Mouse (Mus musculus): ENCODE results near the gene Fignl1.

GRCm38 (mm10) chr11:11777796-11778195, 31.0 kb downstream of the Fignl1 start:
- no peak for TF ChIP-seq POLR2A (IDR thresholded peaks at IDR 0.05; ENCODE audit: insufficient read depth, low read depth, low read length)
- TF ChIP-seq EP300 (IDR thresholded peaks at IDR 0.05; ENCODE audit: insufficient read depth, low read depth, low read length): no peak
- TF ChIP-seq CTCF (IDR thresholded peaks at IDR 0.05): no peak
